Mouse (Mus musculus): ENCODE measurements around the gene Gtf2a1. TPM values are rescaled to one million over a fixed set of nuclear protein-coding genes. Genes with fewer than 3 reads are reported as not detected.
A peak's percentile ranks its signal among the peaks of the same experiment; 100 is the strongest.
"Not testable (repeated sequence)": the region's sequence is repeated elsewhere in the genome, so short reads cannot be mapped to it uniquely, and the experiment has no call there.

Gene Gtf2a1
- polyA plus RNA-seq, 1 experiment from 2014 or later, result 25.0 TPM

DNA sequence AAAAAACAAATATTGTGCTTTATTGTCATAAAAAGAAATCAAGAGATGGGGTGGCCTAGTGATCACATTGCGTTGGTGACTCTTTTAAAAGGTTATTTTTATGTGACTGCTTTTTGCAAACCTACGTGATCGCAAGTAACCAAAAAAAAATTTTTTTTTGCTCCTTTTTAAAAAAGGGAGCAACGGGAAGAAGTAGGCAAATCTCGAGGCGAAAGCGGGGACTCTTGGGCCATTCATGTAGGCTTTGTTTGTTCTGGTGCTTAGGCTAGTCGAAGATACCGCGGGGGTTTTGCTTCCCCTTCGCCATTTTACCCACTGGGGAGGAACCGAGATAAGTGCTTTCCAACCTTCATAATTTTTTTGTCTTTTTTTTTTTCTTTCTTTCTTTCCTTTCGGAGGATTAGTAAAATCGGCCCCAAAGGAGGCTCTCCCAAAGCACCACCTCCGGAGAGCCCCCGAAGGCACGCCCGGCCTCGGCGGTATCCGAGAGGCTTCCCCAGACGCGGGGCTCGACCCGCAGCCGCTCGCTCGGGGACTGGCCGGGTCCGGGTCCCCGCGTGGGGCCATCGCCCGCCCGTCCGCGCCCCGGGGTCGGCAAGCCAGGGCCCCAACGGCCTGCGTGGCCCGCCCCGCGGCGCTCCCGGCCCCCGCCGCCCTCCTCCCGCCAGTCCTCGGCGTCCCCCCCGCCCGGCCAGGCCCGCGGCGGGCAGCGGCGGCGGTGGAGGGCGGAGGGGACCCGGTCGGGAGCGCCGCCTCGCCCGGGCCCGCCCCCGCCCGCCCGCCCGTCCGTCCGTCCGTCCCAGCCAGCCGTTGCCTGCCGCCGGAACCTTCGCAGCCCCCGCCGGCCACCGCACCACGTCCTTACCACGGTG lies 1.4 kb downstream of the Gtf2a1 start:
- H3K27me3 ChIP-seq (replicated peaks; ENCODE audit: insufficient read depth, low read length), result no peaks in the 10 kb centered on the region
- peak; percentile 76 for DNase-seq (ENCODE audit: low spot score)
- no peaks in the 10 kb centered on the region for H3K9me3 ChIP-seq (ENCODE audit: low read length)
- under 1% methylated on average over 69 of the region's 83 CpGs for WGBS
- peak overlapping the region; percentile 96 for H3K9ac ChIP-seq (replicated peaks; ENCODE audit: low read depth)
- peak overlapping the region; percentile 85 for H3K4me3 ChIP-seq (ENCODE audit: low read depth, low read length)
- H3K4me1 ChIP-seq (ENCODE audit: insufficient read depth, low read depth, low read length), result peaks cover 13% of the 10 kb centered on the region; the same call in 1 of the 2 replicates
- H3K27ac ChIP-seq (ENCODE audit: low read length), result peak overlapping the region; percentile 100
- H3K4me2 ChIP-seq (replicated peaks; ENCODE audit: low read depth, low read length), result peak overlapping the region; percentile 64
- ATAC-seq, result peak; percentile 26
- no peaks in the 10 kb centered on the region for H3K36me3 ChIP-seq (ENCODE audit: insufficient read depth, low read length)
- no peak for TF ChIP-seq EP300 (IDR thresholded peaks at IDR 0.05)
- TF ChIP-seq CTCF (IDR thresholded peaks at IDR 0.05), result no peak

DNA sequence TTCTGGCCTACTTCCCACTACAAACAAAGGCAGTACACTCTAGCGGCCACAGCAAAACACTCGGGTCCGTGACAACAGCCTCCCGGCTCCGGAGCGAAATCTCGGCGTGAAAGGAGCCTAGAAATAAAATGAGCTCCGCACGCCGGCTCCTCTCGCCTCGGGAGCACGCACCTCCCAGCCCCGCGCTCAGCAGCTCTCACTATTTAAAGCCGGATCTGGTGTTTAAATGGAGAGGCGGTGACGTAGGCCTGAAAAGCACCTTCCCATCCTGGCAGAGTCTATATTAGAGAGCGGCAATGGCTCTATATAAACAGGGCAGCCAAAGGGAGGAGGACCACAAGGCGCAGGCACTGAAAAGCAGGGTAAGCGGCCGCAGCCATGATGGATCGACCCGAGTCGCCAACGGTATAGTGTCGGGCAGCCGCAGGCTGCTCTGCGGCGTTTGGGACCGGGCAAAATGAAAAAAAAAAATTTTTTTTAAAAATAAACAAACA lies 2.1 kb downstream of the Gtf2a1 start:
- Histone ChIP-seq H3K4me1 (ENCODE audit: insufficient read depth, low read depth, low read length) (peaks cover 13% of the 10 kb centered on the region; the same call in 1 of the 2 replicates), H3K4me2 (replicated peaks; ENCODE audit: low read depth, low read length) (peak overlapping the region; percentile 64), H3K9ac (replicated peaks; ENCODE audit: low read depth) (peak overlapping the region; percentile 96), H3K27me3 (replicated peaks; ENCODE audit: insufficient read depth, low read length) (no peaks in the 10 kb centered on the region), H3K9me3 (ENCODE audit: low read length) (no peaks in the 10 kb centered on the region), H3K27ac (ENCODE audit: low read length) (peak overlapping the region; percentile 100), H3K36me3 (ENCODE audit: insufficient read depth, low read length) (no peaks in the 10 kb centered on the region), H3K4me3 (ENCODE audit: low read depth, low read length) (peak overlapping the region; percentile 85)
- under 1% methylated on average over 32 of the region's 32 CpGs for WGBS
- peak; percentile 82 for ATAC-seq
- TF ChIP-seq EP300 (IDR thresholded peaks at IDR 0.05) (peak; percentile 75), CTCF (IDR thresholded peaks at IDR 0.05) (peak; percentile 29; the same call in 1 of the 2 replicates)
- peak; percentile 98 for DNase-seq (ENCODE audit: low spot score)

DNA sequence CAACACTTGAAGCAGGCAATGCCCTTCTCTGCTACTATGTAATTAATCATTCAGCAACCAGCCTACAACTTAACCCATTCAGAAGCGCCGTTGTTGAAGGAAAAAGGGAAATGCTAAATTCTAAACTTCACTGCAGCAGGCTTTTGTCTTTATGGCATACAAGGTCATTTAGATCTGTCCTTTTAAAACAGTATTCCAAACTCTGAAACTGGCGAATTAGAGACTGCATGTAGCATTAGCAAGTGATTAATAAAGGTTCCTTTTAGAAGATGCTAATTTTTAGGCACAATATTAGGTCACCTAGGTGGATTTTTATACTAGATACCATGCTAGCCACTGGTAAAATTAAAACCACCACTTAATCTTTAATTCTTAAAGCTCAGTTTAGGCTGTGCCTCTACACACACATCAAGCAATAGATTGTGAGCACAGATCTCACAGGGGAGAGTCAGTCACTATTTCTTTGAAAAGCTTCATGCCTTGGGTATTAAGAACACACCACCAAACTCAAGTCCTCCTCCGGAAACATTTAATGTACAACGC lies 2.7 kb downstream of the Gtf2a1 start:
- DNase-seq (ENCODE audit: low spot score), result no peak
- ATAC-seq, result no peak
- Histone ChIP-seq H3K27me3 (replicated peaks; ENCODE audit: insufficient read depth, low read length) (no peaks in the 10 kb centered on the region), H3K9me3 (ENCODE audit: low read length) (no peaks in the 10 kb centered on the region), H3K36me3 (ENCODE audit: insufficient read depth, low read length) (no peaks in the 10 kb centered on the region), H3K4me3 (ENCODE audit: low read depth, low read length) (peak overlapping the region; percentile 85), H3K27ac (ENCODE audit: low read length) (peak overlapping the region; percentile 100), H3K9ac (replicated peaks; ENCODE audit: low read depth) (peak overlapping the region; percentile 96), H3K4me1 (ENCODE audit: insufficient read depth, low read depth, low read length) (peaks cover 13% of the 10 kb centered on the region; the same call in 1 of the 2 replicates), H3K4me2 (replicated peaks; ENCODE audit: low read depth, low read length) (peak overlapping the region; percentile 64)
- no peak for TF ChIP-seq CTCF (IDR thresholded peaks at IDR 0.05)
- no peak for TF ChIP-seq EP300 (IDR thresholded peaks at IDR 0.05)
- WGBS, result 6% methylated on average over 5 of the region's 5 CpGs

DNA sequence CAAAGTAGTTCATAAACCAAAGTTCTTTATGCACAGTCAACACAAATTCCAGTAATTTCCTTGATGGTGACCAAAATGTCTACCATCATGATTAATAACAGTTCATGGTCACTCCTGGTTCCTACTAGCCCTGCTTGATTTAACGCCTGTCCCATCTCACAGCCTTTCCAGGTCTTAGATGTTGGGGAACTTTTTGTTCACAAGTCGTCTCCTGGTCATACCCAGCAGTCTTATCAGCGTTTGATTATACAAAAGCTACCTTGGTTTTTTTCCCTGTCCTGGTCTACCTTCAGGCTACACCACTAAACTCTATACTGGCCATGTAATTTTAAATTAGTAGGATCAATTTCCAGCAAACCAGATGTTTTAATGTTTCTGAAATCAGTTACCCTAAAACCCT lies 3.2 kb downstream of the Gtf2a1 start:
- ATAC-seq (no peak), DNase-seq (ENCODE audit: low spot score) (no peak)
- Histone ChIP-seq H3K9me3 (ENCODE audit: low read length) (no peaks in the 10 kb centered on the region), H3K36me3 (ENCODE audit: insufficient read depth, low read length) (no peaks in the 10 kb centered on the region), H3K9ac (replicated peaks; ENCODE audit: low read depth) (no peak overlapping the region), H3K4me2 (replicated peaks; ENCODE audit: low read depth, low read length) (peak overlapping the region; percentile 64; the same call in 1 of the 2 replicates), H3K4me3 (ENCODE audit: low read depth, low read length) (no peak overlapping the region), H3K27ac (ENCODE audit: low read length) (no peak overlapping the region), H3K4me1 (ENCODE audit: insufficient read depth, low read depth, low read length) (peaks cover 13% of the 10 kb centered on the region; the same call in 1 of the 2 replicates), H3K27me3 (replicated peaks; ENCODE audit: insufficient read depth, low read length) (no peaks in the 10 kb centered on the region)
- TF ChIP-seq CTCF (IDR thresholded peaks at IDR 0.05), result no peak
- no peak for TF ChIP-seq EP300 (IDR thresholded peaks at IDR 0.05)
- 40% methylated on average over 3 of the region's 3 CpGs for WGBS

DNA sequence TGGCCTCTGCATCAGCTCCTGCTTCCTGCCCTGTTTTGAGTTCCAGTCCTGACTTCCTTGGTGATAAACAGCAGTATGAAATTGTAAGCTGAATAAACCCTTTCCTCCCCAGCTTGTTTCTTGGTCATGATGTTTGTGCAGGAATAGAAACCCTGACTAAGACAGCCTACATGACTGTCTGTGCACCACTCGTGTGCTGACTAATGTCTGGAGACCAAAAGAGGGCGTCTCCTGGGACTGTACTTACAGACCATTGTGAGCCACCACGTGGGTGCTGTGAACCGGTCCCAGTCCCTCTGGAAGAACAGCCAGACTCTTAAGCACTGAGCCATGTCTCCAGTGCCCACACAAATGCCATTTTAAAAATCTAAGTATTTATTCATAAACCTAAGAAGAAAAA lies 4.5 kb downstream of the Gtf2a1 start:
- H3K4me3 ChIP-seq (ENCODE audit: low read depth, low read length); H3K36me3 ChIP-seq (ENCODE audit: insufficient read depth, low read length); H3K27ac ChIP-seq (ENCODE audit: low read length); H3K9me3 ChIP-seq (ENCODE audit: low read length); H3K9ac ChIP-seq (replicated peaks; ENCODE audit: low read depth); H3K27me3 ChIP-seq (replicated peaks; ENCODE audit: insufficient read depth, low read length); ATAC-seq; H3K4me2 ChIP-seq (replicated peaks; ENCODE audit: low read depth, low read length); DNase-seq (ENCODE audit: low spot score): not testable (repeated sequence)
- 97% methylated on average over 4 of the region's 4 CpGs for WGBS
- peaks cover 10% of the 10 kb centered on the region; the same call in 1 of the 2 replicates for H3K4me1 ChIP-seq (ENCODE audit: insufficient read depth, low read depth, low read length)

GRCm38 (mm10) chr12:91585206-91585605 lies 5.1 kb downstream of the Gtf2a1 start:
- no peak overlapping the region for H3K4me3 ChIP-seq (ENCODE audit: low read depth, low read length)
- ATAC-seq, result no peak
- no peaks in the 10 kb centered on the region for H3K36me3 ChIP-seq (ENCODE audit: insufficient read depth, low read length)

More at GRCm38 (mm10) chr12:91585206-91585605, 5.1 kb downstream of the Gtf2a1 start:
- Histone ChIP-seq H3K4me2 (replicated peaks; ENCODE audit: low read depth, low read length) (no peak overlapping the region), H3K9me3 (ENCODE audit: low read length) (no peaks in the 10 kb centered on the region), H3K27ac (ENCODE audit: low read length) (no peak overlapping the region), H3K4me1 (ENCODE audit: insufficient read depth, low read depth, low read length) (peaks cover 8% of the 10 kb centered on the region; the same call in 1 of the 2 replicates), H3K27me3 (replicated peaks; ENCODE audit: insufficient read depth, low read length) (no peaks in the 10 kb centered on the region), H3K9ac (replicated peaks; ENCODE audit: low read depth) (no peak overlapping the region)
- no peak for DNase-seq (ENCODE audit: low spot score)
- WGBS, result 80% methylated on average over 3 of the region's 3 CpGs
- TF ChIP-seq EP300 (IDR thresholded peaks at IDR 0.05) (no peak), CTCF (IDR thresholded peaks at IDR 0.05) (no peak)
